Mouse (Mus musculus) lung, postnatal 0 days (tissue): ENCODE measurements around the gene H2al2b. TPM values are rescaled to one million over a fixed set of nuclear protein-coding genes. Genes with fewer than 3 reads are reported as not detected.
"Not testable (repeated sequence)": the region's sequence is repeated elsewhere in the genome, so short reads cannot be mapped to it uniquely, and the experiment has no call there.

ENCODE experiments used
- ATAC-seq: fragments of 200-750 bp; cut with Nextera tagmentation; 2 replicates; pipeline ENCODE4 v1.8.0; 2017; ENCODE audit warnings: moderate library complexity
- DNase-seq: peaks from one replicate; pipeline ENCODE4 v3.0.0-alpha.2; 2016; ENCODE audit warnings: low spot score
- H3K27ac ChIP-seq: fragments of 300-500 bp; sonication (generic); 2 replicates; pipeline ENCODE4 v1.5.1; 2014; ENCODE audit warnings: antibody characterized with exemption, mild to moderate bottlenecking, low read length, mixed read lengths
- H3K27me3 ChIP-seq: fragments of 300-500 bp; sonication (generic); replicated peaks from 2 replicates; pipeline ENCODE4 v1.6.1; 2014; ENCODE audit warnings: low read length, mixed read lengths; ENCODE audit not compliant: insufficient read depth
- H3K36me3 ChIP-seq: fragments of 300-500 bp; sonication (generic); 2 replicates; pipeline ENCODE4 v1.6.1; 2014; ENCODE audit warnings: low read length, mixed read lengths; ENCODE audit not compliant: insufficient read depth
- H3K4me1 ChIP-seq: fragments of 300-500 bp; sonication (generic); 2 replicates; pipeline ENCODE4 v1.6.1; 2014; ENCODE audit warnings: antibody characterized with exemption, low read depth, low read length, mixed read lengths; ENCODE audit not compliant: insufficient read depth
- H3K4me2 ChIP-seq: fragments of 300-500 bp; sonication (generic); replicated peaks from 2 replicates; pipeline ENCODE4 v1.6.1; 2014; ENCODE audit warnings: low read depth, mild to moderate bottlenecking, low read length, moderate library complexity, mixed read lengths
- H3K4me3 ChIP-seq: fragments of 300-500 bp; sonication (generic); 2 replicates; pipeline ENCODE4 v1.5.1; 2014; ENCODE audit warnings: low read depth, low read length
- H3K9ac ChIP-seq: fragments of 300-500 bp; sonication (generic); replicated peaks from 2 replicates; pipeline ENCODE4 v1.6.1; 2014; ENCODE audit warnings: low read depth, mild to moderate bottlenecking
- H3K9me3 ChIP-seq: fragments of 300-500 bp; sonication (generic); 2 replicates; pipeline ENCODE4 v1.6.1; 2016; ENCODE audit warnings: low read length, mixed read lengths
- WGBS: fragments of 180-500 bp; shearing (Covaris S2); extraction: QIAGEN DNeasy Blood & Tissue Kit; methylation state at CpG from one replicate; pipeline ENCODE4 v1.1.7; 2014; 5-methylcytosine and 5-hydroxymethylcytosine counted together
- polyA plus RNA-seq: library from polyadenylated mRNA; unstranded; fragments of >200 nt; fragmentation: Nextera tagmentation; extraction: Ambion mirVana; gene quantifications from 2 replicates; pipeline ENCODE4 v1.2.1, GENCODE M21; 2015

The H2al2b gene
- not detected in 2 replicates for polyA plus RNA-seq

DNA sequence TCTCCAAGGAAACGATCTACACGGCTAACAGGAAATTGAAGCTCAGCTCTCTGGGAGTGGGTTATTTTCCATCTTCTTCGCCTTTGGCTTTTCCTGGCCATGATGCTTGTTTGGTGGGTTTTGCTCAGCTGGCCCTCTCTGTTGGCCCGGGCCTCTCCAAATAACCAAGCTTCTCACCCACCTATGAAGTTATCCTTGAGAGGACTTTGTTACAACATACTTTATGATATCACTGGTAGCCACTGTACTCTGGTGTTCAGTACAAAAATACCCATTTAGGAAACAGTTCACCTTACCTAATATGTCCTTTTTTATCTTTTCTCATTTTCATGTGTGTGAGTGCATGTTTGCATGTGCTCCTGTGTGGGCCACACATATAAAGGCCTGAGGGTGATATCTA is at the start of gene H2al2b:
TSS of gene H2al2b (minus strand) at position 101 of the 400 bp plus-strand sequence.
- not testable (repeated sequence) for H3K9me3 ChIP-seq, DNase-seq, H3K9ac ChIP-seq, H3K27me3 ChIP-seq, H3K4me1 ChIP-seq, H3K36me3 ChIP-seq, ATAC-seq, H3K4me3 ChIP-seq, H3K4me2 ChIP-seq, H3K27ac ChIP-seq
- no CpG with 5 or more reads among the region's 4 CpGs for WGBS

Other genes with a start within 250 kb of the H2al2b start
- gene H2al2c, start 121.6 kb downstream of the H2al2b start, polyA plus RNA-seq, result not detected in 2 replicates
- gene Sry, start 57.0 kb downstream of the H2al2b start, polyA plus RNA-seq, result not detected in 2 replicates
- not detected in 2 replicates for gene Gm4064, start 75.5 kb upstream of the H2al2b start, polyA plus RNA-seq
- not detected in 2 replicates for gene Rbmy, start 110.0 kb upstream of the H2al2b start, polyA plus RNA-seq
- gene Gm10256, start 110.0 kb upstream of the H2al2b start, polyA plus RNA-seq, result not detected in 2 replicates
- gene Gm10352, start 180.3 kb upstream of the H2al2b start, polyA plus RNA-seq, result not detected in 2 replicates
- not detected in 2 replicates for gene Gm29289, start 211.9 kb upstream of the H2al2b start, polyA plus RNA-seq